Mouse (Mus musculus) induced T-regulatory cell, adult 2 months (primary cell): ENCODE measurements around the gene Adamtsl4.
"Not testable (repeated sequence)": the region's sequence is repeated elsewhere in the genome, so short reads cannot be mapped to it uniquely, and the experiment has no call there.

ENCODE experiments used
- DNase-seq: peaks from one replicate; pipeline ENCODE4 v3.0.0-alpha.2; 2012; ENCODE audit warnings: low read depth

The Adamtsl4 gene

DNA sequence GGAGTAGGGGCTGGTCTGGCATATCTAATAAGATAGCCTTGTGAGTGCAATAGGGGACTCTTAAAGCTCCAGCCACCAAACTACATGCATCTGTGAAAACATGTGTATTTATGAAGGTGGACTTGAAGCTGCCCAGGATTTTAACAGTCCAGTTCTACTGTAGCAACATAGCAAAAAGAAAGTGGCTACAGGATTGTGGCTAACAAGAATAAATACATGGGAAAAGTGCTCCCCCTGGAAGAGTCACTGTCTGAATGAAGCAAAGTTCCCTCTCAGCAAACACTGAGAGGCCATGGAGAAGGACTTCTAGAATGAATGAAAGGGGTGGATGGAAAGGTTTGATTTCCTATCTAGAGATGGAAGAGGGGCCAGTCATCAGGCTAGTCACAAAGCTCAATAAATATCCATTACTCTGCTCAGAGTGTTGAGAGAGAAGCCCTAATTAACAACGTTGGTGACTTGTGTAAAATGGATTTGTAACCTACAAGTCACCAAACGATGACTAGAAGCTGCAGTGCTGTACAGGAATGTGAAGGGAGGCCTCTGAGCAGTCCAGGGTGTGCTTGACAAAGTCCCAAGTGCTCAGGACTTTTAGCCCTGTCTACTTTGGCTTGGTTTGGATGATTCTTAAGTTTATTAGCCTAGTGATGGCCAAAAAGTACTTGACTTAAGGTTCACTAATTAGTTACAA is 26.8 kb downstream of the Adamtsl4 start:
- peak; percentile 51 for DNase-seq

DNA sequence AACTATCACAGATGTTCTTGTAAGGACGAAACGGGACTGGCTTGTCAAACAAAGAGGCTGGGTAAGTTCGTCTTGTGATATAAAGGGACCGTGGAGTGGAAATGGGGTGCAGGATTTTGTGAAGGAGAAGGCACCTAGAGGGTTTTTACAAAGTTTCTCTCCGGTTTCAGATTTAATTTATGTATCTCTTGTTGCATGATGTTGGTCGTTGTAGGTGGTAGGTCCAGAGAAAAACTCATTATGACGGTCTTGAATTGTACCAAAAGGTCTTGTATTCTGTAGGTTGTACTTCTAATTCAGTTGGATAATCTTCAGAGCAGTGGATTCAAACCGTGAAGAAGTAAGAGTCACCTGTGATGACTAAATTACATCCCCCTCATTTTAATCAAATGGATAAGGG is 27.8 kb downstream of the Adamtsl4 start:
- DNase-seq = no peak

DNA sequence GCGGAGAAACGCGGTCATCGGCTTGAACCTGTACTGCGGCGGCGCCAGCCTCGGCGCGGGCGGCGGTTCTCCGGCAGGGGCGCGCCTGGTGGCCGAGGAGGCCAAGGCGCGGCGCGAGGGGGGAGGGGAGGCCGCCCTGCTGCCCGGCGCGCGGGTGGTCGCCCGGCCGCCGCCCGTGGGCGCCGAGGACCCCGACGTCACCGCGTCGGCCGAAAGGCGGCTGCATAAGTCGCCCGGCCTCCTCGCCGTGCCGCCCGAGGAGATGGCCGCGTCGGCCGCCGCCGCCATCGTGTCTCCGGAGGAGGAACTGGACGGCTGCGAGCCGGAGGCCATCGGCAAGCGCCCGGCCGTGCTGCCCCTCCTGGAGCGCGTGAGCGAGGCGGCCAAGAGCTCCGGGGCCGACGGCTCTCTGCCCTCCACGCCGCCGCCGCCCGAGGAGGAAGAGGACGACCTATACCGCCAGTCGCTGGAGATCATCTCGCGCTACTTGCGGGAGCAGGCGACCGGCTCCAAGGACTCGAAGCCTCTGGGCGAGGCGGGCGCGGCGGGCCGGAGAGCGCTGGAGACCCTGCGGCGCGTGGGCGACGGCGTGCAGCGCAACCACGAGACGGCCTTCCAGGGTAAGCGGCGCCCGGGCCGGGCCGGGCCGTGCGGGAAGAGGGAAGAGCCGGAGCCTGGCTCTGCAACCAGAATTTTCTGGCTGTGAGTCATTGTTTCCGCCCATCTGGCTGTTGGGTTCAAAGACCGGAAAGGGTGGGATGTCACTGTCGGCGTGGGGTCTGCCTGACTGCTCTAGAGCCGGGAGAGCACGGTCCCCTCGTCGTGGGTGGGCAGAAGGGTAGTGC is 28.6 kb downstream of the Adamtsl4 start:
- DNase-seq = peak; percentile 89

GRCm38 (mm10) chr3:95658236-95658867 is 29.4 kb downstream of the Adamtsl4 start, which contains the start of gene Mcl1:
Mcl1 (plus strand) TSS chr3:95658788.
- DNase-seq = peak; percentile 95

- DNase-seq = no peak
Measured at GRCm38 (mm10) chr3:95657711-95658110, 30.0 kb downstream of the Adamtsl4 start.

DNA sequence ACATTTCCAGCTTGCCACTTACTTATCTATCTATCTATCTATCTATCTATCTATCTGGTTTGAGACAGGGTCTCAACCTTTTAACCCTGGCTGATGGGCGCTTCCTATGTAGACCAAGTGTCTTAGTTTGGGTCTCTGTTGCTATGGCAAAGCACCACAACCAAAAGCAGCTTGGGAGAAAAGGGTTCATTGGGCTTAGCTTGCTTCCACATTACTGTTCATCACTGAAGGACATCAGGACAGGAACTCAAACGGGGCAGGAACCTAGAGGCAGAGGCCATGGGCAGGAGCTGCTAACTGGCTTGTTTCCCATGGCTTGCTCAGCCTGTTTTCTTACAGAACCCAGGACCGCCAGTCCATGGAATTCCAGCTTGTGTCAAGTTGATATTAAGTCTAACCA is 30.6 kb downstream of the Adamtsl4 start:
- no peak for DNase-seq

- DNase-seq = no peak
Measured at GRCm38 (mm10) chr3:95655437-95655836, 32.3 kb downstream of the Adamtsl4 start.

GRCm38 (mm10) chr3:95654371-95654770 is 33.3 kb downstream of the Adamtsl4 start:
- not testable (repeated sequence) for DNase-seq

DNA sequence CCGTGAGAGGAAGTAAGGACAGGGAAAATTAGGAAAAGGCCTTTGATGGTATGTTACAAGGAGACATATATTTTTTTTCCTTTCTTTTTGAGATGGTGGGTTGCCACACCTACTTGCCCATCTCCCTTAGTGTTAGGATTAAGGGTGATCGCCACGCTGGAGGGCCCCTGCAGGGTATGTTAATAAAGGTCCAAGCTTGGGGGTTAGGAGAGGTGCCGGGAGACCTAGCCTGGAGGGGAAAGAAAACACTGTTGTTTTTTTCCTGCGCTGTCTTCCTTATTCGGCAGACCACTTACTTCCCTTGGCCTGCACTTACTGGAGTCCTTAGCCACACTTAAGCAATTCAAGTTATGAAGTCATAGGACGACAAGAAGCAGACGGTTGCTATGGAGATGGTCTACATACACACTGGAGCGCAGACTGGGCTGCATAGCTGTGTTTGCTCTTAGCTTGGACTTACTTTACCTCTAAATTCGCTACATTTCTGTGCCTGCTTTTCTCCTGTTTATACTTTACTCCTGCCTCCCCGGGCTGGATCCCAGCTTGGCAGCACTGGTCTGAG is 34.2 kb downstream of the Adamtsl4 start:
- no peak for DNase-seq

- DNase-seq = no peak
Measured at GRCm38 (mm10) chr3:95652871-95653270, 34.8 kb downstream of the Adamtsl4 start.

DNA sequence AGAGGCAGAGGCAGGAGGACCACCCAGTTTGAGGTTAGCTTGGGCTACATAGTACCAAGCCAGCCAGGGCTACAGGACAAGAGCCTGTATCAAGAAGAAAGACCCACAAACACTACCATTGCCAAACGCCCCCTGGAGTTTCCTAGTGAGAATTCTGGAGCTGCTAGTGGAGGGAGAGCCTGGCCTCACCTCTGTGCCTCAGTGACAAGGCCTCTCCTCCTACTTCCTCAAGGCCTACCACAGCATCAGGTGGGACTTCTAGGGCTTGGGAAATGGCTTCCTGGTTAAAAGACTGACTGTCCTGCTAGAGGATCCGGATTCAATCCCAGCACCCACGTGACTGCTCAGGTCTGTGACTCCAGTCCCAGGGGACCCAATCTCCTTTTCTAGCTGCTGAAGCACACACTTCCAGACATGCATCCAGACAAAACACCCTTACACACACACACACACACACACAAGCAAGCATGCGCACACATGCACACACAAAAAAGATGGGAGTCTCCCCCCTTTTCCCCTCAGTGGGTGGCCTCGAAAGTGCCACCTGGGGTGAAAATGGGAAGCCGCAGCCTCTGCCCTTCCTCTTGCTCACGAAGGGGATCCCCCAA is 35.4 kb downstream of the Adamtsl4 start:
- DNase-seq = peak; percentile 70

GRCm38 (mm10) chr3:95651391-95652203 is 36.1 kb downstream of the Adamtsl4 start:
- DNase-seq = peak; percentile 55

GRCm38 (mm10) chr3:95651033-95651373 is 36.7 kb downstream of the Adamtsl4 start:
- DNase-seq = no peak

GRCm38 (mm10) chr3:95650276-95651032 is 37.3 kb downstream of the Adamtsl4 start:
- DNase-seq = peak; percentile 75

- no peak for DNase-seq
Measured at GRCm38 (mm10) chr3:95648016-95648415, 39.7 kb downstream of the Adamtsl4 start.

DNA sequence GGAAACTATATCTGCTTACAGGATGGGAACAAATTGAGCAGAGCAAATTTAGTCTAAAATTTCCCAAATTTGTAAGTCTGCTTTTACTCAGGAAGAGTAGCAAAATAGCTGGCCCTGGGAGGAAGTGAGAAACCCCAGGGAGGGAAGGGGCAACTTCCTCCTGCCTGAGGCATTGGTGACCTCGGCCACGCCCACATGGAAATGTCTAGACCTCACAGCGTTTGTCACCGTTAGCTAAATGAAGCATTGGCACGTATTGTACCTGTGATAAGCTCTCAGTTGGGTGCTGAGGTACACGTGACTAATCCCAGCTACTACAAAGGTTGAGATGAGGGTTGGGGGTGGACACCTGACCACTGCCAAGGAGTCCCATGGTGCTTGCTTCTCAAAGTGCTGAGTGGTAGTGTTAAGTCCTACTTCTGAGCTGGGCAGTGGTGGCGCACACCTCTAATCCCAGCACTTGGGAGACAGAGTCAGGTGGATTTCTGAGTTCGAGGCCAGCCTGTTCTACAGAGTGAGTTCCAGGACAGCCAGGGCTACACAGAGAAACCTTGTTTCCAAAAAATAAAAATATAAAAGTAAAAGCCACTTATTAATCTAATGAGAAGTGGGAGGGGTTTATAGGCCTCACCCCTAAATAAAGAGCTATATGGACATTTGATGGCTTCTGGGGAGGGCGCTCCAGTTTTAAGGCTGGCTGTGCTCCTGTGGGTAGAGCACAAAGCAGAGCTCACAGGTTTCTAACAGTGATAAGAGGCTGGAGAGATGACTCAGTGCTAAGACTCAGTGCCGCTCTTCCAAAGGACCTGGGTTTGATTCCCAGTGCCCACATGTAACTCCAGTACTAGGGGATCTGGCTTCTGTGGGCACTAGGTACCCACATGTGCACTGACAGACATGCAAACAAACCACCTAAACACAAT is 42.1 kb downstream of the Adamtsl4 start:
- peak; percentile 86 for DNase-seq

DNA sequence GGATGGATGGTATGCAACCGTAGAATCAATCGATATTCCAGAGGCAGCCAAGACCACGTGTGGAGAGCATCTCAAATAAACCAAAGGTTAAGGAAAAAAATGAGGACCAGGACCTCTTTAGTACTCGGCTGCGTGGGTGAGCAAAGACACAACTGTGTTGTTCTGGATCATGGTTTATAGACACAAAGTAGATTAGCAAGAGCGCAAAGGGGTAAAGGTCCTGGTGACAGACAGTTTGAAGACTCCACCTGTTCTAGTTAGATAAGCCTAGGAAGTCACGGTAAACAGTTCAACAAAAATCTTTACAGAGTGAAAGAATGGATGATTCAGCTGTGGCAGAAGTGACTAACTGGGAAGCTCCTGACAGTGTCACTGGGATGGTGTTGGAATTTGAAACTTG is 44.6 kb downstream of the Adamtsl4 start:
- DNase-seq = no peak

DNA sequence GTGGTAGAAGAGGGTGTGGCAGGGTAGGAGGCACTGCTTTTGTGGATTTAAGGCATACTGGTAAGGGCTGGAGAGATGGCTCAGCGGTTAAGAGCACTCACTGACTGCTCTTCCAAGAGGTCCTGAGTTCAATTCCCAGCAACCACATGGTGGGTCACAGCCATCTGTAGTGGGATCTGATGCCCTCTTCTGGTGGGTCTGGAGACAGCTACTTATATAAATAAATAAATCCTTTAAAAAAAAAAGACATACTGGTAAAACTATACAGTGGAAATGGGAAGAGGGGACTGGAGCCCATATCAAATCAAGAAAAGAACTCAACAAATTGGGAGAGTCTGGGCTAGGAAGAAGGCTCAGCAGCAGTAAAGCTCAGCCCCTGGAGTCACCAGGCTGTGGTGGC is 48.0 kb downstream of the Adamtsl4 start:
- no peak for DNase-seq

- DNase-seq = no peak
Measured at GRCm38 (mm10) chr3:95636072-95636471, 51.6 kb downstream of the Adamtsl4 start.
